Mouse (Mus musculus) embryo, embryonic 9.5 days (tissue): ENCODE measurements around the gene Zfp110.
"Not testable (repeated sequence)": the region's sequence is repeated elsewhere in the genome, so short reads cannot be mapped to it uniquely, and the experiment has no call there.

Experiments used
- DNase-seq: peaks from one replicate; pipeline ENCODE4 v3.0.0-alpha.2; 2017; ENCODE audit errors: extremely low spot score

Zfp110 gene

DNA sequence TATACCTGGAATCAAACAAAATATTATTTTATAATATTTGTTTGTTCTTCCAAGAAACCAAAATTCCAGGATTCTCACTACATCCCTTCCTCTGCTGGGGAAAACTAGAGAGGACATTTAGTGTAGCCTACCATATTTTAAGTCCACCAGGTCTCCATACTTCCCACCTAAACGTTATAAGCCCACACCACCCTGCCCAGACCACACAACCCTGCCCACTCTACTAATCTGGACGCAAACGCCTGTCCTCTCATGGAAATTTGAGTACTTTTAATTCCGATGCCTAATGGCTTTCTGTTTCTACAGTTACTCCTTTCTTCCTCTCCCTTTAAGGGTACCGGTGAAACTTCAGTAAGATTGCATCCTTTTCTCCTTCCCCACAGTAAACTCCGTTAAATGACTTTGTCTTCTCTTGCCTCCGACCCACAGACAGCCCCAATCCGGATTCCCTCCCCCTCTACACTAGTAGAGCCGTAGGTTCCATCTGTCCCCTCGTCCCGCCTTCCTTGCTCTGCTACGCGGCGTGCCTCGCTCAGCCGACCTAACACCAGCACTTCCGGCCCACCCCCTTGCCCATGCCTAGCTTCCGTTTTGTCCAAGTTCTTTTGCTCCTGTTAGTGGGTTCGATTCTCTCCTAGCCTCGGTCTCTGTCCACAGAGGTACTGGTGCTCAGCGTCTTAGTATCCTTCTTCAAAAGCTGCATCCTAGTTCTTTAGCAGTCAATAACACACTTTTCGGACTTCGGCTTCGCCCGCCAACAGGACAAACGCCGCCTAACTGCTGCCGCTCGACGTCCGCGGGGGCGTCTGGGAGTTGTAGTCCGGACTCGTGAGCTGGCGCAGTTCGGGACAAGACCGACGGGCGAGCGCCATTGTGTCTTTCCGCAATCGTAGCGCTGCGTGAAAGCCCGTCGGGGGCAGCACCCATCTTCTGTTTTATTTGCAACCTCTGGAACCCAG is at the start of gene Zfp110:
Gene Zfp110 (plus strand): TSS at position 600 of the 959 bp plus-strand sequence.
- DNase-seq, result peak; percentile 91

GRCm38 (mm10) chr7:12787333-12787732 is 47.2 kb upstream of the Zfp110 start:
- DNase-seq, result no peak

- no peak for DNase-seq
Observed at GRCm38 (mm10) chr7:12788025-12788424, 46.5 kb upstream of the Zfp110 start.

GRCm38 (mm10) chr7:12792624-12793023 is 41.9 kb upstream of the Zfp110 start:
- DNase-seq, result not testable (repeated sequence)

DNA sequence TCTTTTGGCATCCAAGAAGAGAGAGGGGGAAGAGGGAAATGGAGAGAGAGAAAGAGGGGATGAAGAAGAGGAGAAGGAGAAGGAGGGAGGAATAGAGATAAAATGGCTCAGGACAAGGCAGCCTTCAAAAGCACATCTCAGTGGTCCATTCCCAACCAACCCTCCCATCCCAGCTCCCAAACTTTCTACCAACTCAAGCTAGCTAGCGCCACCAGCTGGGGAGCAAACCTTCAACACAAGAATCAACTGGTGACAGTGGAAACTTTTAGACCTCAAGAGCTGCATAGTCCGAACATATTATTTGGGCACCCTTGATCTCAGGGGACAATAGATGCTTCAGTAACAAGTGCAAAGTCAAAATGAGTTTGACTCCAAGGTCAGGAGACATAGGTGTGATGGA is 36.6 kb upstream of the Zfp110 start:
- no peak for DNase-seq

DNA sequence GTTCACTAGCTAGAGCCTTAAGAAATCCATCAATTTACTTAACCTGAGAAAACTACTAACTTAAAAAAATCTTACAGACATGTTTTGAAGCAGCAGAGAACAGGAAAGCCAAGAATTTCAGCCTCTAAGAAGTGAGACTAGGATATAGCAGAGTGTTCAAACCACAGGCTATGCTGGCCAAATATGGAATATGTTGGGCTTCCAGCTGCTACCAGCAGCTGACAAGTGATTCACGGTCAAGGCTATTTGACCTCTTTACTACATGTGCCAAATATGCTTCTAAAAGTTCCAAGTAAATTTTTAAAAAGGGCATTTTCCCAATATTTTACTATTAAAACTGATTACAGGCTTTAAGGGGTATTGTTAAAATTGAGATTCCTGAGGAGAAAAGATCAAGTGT is 35.0 kb upstream of the Zfp110 start:
- no peak for DNase-seq

- peak; percentile 84 for DNase-seq
Observed at GRCm38 (mm10) chr7:12802866-12803726, 31.5 kb upstream of the Zfp110 start, which contains the start of gene Zscan18. TSS of gene Zscan18 (minus strand) at chr7:12803635.

DNA sequence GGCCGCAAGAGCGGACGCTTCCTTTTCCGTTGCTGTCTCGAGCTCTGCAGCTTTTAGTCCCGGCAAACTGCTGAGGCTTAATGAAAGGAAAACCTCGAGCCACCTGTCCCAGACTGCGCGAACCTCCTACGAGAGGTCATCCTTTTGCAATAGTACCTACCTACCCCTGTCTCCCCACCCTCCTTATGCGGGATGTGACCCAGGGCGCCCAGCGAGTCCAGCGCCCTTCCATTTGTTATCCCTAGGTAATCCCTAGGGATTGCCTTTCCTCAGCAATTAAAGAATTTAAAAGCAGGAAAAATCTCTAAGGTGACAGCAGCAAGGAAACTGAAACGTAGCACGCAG is 30.9 kb upstream of the Zfp110 start:
- DNase-seq, result no peak

DNA sequence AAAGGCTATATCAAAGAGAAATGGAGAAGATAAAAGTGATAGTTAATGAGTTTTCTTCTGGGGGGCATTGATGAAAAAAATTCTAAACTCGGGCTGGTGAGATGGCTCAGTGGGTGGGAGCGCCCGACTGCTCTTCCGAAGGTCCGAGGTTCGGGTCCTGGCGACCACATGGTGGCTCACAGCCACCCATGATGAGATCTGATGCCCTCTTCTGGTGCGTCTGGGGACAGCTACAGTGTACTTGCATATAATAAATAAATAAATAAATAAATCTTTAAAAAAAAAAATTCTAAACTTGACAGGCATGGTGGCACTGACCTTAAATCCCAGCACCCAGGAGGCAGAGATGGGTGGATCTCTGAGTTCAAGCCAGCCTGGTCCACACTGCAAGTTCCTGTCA is 19.0 kb upstream of the Zfp110 start:
- no peak for DNase-seq

GRCm38 (mm10) chr7:12818521-12819295 is 15.9 kb upstream of the Zfp110 start, which contains the start of gene Zfp329:
TSS of gene Zfp329 (minus strand) at chr7:12818858.
- peak; percentile 90 for DNase-seq

- DNase-seq, result no peak
Observed at GRCm38 (mm10) chr7:12835193-12835671, 671 bp downstream of the Zfp110 start.

- DNase-seq, result no peak
Observed at GRCm38 (mm10) chr7:12835779-12836178, 1.2 kb downstream of the Zfp110 start.

DNA sequence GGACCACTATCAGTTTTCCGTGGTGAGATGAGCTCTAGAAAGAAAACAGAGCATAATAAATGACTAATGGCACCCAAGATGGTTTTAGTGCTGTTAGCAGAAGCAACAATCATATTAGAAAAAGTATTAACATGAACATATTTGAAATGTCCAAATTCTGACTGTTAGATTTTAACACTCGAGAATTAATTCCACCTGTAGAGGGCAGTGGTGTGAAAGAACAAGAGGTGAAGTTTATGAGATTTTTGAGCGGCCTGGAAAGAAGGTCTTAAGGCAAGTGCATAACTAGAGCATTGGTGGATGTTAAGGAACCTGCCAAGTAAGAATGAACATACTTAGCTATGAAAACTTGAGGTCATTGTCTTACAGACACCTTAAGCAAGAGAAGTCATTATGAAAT is 39.7 kb downstream of the Zfp110 start:
- no peak for DNase-seq

GRCm38 (mm10) chr7:12880036-12880435 is 45.5 kb downstream of the Zfp110 start:
- DNase-seq, result no peak

GRCm38 (mm10) chr7:12880497-12880896 is 45.9 kb downstream of the Zfp110 start:
- not testable (repeated sequence) for DNase-seq

DNA sequence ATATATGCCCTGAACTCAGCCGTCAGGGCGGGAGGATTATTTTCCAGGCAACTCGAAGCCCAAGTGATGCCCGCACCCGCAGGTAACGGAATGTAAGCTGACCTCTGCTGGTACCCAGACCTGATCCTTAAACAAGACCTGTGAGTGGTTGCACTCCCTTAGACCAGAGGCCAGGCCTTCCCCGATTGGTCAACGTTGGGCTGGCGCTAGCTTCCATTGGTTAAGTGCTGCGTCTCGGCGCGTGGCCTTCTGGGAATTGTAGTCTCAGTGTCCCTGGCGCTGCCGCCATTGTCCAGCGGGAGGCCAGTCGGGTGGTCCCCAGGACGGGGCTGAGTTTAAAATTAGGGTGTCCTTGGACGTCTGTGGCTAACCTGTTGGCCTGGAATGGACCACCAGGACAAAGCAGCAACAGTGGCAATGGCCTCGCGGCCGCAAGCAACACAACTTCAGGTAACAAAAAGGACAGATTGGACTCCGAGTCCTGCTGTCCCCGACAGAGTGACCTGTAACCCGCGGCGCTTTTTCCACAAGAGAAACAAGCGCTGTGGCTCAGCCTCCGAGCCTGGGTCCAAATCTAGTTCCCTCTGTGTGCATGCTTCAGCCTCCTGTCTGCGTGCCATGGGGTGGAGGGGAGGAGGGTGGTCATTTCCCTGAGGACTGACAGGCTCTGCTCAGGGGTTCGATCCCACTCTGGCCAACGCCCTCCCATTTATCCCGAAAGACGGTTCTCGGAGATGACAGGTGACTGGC is 46.5 kb downstream of the Zfp110 start, which contains the start of gene Zfp128:
Gene Zfp128 (plus strand): TSS at position 267 of the 750 bp plus-strand sequence.
- peak; percentile 93 for DNase-seq

- no peak for DNase-seq
Observed at GRCm38 (mm10) chr7:12886563-12887266, 52.2 kb downstream of the Zfp110 start.

GRCm38 (mm10) chr7:12887585-12887984 is 53.0 kb downstream of the Zfp110 start:
- no peak for DNase-seq

- DNase-seq, result no peak
Observed at GRCm38 (mm10) chr7:12890928-12891327, 56.4 kb downstream of the Zfp110 start.

GRCm38 (mm10) chr7:12891334-12891733 is 56.8 kb downstream of the Zfp110 start:
- no peak for DNase-seq
